Mouse (Mus musculus) bone marrow macrophage, adult 2 months (primary cell): ENCODE data around the gene Slc35d3. TPM values are rescaled to one million over a fixed set of nuclear protein-coding genes. Genes with fewer than 3 reads are reported as not detected.
A peak's percentile ranks its signal among the peaks of the same experiment; 100 is the strongest.

ENCODE experiments used
- H3K27ac ChIP-seq: 2 replicates; pipeline ENCODE4 v1.5.1; 2012; ENCODE audit warnings: low read depth, low read length; ENCODE audit not compliant: insufficient read depth
- H3K4me1 ChIP-seq: 2 replicates; pipeline ENCODE4 v1.6.1; 2012; ENCODE audit warnings: low read length; ENCODE audit not compliant: control insufficient read depth, insufficient read depth
- H3K4me3 ChIP-seq: 2 replicates; pipeline ENCODE4 v1.5.1; 2012; ENCODE audit warnings: mild to moderate bottlenecking, low read length, moderate library complexity; ENCODE audit not compliant: insufficient read depth
- CTCF ChIP-seq: IDR thresholded peaks from 2 replicates; pipeline ENCODE4 v1.5.1; 2012; ENCODE audit warnings: low read depth, mild to moderate bottlenecking, low read length, moderate library complexity
- POLR2A ChIP-seq: IDR thresholded peaks from 2 replicates; pipeline ENCODE4 v1.6.1; 2012; ENCODE audit warnings: mild to moderate bottlenecking, low read depth, low read length, borderline replicate concordance
- polyA plus RNA-seq: library from polyadenylated mRNA; stranded (reverse); fragments of >200 nt; gene quantifications from 2 replicates; pipeline ENCODE4 v1.2.4, GENCODE M21; 2012; ENCODE audit not compliant: missing spikeins, insufficient read depth, insufficient read length

The Slc35d3 gene
- not detected in 2 replicates for polyA plus RNA-seq

DNA sequence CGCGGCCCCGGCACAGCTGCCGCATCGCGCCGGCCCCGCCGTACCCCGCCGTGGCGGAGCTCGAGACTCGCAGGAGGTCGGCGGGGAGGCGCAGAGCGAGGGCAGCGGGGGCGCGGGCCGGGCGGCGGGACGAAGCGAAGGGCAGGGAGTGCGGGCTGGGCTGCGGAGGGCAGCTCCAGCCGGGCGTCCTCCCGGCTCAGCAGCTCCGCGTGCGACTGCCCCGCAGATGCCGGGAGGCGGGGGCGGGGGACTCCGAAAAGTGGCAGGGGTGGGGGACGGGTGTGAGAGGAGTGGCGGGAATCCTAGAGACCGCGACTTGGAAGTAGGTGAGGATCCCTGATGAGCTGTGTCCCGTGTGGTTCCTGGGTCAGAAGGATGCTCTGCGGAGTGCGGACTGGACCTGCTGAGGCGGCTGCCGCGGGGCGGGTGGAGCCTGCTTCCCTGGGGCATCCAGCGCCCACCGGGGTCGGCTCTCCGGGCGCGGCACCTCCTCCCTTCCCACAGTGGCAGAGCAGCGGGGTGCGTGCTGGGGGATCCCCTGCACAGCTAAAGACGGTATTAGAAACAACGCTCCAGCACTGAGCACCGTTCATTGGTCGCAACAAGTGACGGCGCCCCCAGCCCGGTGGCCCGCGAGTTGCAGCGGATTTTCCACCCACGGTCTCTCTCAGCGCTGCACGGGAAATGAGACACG, at the start of gene Slc35d3:
Slc35d3 (minus strand) TSS at position 462 of the 694 bp plus-strand sequence.
- H3K4me3 ChIP-seq: peak within 1 kb of the TSS; percentile 60
- no peak within 1 kb of the TSS for H3K27ac ChIP-seq
- TF ChIP-seq POLR2A: no peak
- no peak for TF ChIP-seq CTCF
- H3K4me1 ChIP-seq: peaks cover 2% of the 10 kb centered on the region; the same call in 1 of the 2 replicates

DNA sequence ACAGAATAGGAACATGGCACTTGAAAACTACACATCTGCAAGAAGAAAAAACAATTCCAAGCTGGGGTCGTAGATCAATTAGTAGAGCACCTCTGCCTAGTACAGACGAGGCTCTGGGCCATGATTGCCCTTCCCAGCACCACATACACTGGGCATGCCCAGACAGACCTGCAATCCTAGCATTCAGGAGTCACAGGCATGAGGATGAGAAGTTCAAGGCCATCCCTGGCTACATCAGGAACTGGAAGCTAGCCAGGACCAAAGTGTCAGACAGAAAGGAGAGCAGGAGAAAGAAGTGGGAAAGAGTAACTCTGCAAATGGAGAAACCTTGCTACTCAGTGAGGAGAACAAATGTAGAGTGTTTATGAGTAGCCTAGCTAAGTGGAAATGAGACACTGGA, 48.9 kb upstream of the Slc35d3 start:
- H3K27ac ChIP-seq: no peak overlapping the region
- no peaks in the 10 kb centered on the region for H3K4me1 ChIP-seq
- no peak for TF ChIP-seq POLR2A
- TF ChIP-seq CTCF: no peak
- H3K4me3 ChIP-seq: no peak overlapping the region

DNA sequence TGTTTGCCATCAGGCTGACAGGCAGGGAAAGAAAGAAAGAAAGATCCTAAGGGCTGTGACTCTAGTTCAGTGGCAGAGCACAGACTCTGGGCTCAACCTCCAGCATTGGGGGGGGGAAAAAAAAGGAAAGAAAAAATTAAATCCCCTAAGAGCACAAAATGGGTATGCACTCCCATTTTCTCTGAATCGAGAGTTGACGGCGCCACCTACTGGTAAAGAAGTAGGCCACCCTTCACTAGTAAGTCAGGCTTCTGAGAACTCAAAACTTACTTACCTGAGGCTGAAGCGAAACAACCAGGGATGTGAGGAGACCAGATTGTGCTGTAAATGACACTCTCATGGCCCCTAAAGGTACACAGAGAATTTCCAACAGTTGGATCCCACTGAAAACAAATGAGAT, 42.7 kb upstream of the Slc35d3 start:
- Histone ChIP-seq H3K27ac (no peak overlapping the region), H3K4me1 (no peaks in the 10 kb centered on the region), H3K4me3 (no peak overlapping the region)
- peak; percentile 39; the same call in 1 of the 2 replicates for TF ChIP-seq CTCF
- no peak for TF ChIP-seq POLR2A

DNA sequence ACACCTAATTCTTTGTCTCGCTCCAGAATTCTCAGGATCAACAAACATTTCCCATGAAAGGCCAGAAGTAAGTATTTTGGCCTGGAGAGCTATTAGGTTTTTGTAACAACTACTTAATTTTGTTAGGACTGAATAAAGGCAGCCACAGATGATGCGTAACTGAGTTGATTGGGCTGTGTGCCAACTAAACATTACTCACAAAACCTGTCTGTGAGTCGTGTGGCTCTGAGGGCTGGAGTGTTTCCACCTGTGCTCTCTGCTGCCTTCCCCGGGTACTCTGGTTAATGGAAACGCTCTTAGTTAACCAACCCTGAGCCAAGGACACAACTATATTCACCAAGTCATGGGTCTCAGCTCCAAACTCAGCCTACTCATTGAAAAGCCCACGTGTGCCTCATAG, 41.9 kb upstream of the Slc35d3 start:
- Histone ChIP-seq H3K27ac (no peak overlapping the region), H3K4me3 (no peak overlapping the region), H3K4me1 (no peaks in the 10 kb centered on the region)
- no peak for TF ChIP-seq CTCF
- TF ChIP-seq POLR2A: no peak

DNA sequence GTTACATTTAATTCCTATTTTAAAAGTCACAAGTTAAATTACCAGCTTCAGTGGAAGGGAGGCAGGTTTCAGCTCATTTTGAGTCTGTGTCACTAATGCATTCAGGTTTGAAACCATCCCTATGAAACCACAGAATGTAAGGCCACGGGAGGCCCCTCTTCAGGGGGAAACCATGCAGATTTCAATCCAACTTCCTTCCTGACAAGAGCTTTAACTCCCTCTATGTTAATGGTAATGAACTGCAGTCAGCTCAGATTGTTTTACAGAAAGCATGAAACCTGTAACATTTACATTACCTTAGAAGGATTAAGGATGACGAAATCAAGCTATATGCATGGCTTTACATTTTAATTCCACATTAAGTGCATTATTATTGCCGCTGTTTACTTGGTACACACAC, 40.4 kb upstream of the Slc35d3 start:
- TF ChIP-seq POLR2A (no peak), CTCF (no peak)
- Histone ChIP-seq H3K27ac (no peak overlapping the region), H3K4me3 (no peak overlapping the region), H3K4me1 (no peaks in the 10 kb centered on the region)

DNA sequence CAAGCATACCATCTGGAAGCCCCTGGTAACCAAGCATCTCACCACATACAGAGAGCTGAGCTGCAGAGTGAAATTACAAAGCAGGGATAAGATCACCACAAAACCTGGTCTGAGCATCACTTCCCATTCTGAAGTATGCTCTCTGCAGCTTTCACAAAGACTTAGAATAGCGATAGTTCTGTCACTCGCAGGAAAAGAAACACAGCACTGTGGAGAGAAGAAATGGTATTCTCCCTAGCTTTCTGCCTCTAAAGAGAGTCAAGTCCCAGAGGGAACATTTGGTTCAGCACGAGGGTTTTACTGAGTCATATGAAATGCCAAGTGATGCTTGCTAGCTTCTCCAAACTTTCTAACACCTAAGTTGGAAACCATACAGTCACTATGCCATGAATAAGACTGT, 38.6 kb upstream of the Slc35d3 start:
- no peak for TF ChIP-seq POLR2A
- no peak overlapping the region for H3K27ac ChIP-seq
- H3K4me3 ChIP-seq: no peak overlapping the region
- no peaks in the 10 kb centered on the region for H3K4me1 ChIP-seq

DNA sequence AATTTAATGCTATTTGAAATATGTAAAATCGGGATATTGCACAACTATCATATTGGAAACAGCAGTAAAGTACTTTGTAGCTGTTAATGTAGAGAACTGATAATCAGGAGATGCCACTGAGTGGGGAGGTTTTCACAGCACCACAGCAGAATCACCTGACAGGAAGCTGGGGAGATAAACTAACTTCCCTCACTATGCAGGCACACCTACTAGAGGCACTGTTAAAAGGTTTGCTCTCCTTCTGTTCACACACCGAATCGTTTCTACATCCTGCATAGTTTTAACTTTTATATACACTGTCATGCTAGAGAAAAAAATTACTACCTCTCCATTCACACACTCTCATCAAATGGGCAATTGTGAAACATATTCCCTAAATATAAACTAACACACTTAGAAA, 35.0 kb upstream of the Slc35d3 start:
- H3K27ac ChIP-seq: no peak overlapping the region
- TF ChIP-seq CTCF (no peak), POLR2A (no peak)
- no peak overlapping the region for H3K4me3 ChIP-seq
- H3K4me1 ChIP-seq: no peaks in the 10 kb centered on the region

DNA sequence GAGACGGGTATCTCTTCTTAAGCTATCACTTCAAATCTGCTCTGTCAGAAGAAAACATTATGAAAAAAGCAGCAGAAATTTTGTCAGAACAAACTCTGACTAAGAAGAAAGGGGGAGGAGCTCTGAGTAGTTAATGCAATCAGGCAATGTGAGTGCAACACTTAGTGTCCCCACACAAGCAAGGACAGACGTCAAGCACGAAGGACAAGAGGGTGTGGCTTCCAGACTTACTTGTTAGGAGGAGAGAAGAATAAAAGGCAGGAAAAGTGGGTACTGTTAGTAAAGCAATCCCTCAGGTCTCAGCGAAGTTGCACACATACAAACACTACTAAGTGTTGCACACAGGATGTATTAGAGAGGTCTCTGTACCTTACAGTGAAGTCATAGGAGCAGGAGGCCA, 33.1 kb upstream of the Slc35d3 start:
- TF ChIP-seq POLR2A (no peak), CTCF (no peak)
- Histone ChIP-seq H3K4me3 (no peak overlapping the region), H3K4me1 (peaks cover 3% of the 10 kb centered on the region), H3K27ac (no peak overlapping the region)

DNA sequence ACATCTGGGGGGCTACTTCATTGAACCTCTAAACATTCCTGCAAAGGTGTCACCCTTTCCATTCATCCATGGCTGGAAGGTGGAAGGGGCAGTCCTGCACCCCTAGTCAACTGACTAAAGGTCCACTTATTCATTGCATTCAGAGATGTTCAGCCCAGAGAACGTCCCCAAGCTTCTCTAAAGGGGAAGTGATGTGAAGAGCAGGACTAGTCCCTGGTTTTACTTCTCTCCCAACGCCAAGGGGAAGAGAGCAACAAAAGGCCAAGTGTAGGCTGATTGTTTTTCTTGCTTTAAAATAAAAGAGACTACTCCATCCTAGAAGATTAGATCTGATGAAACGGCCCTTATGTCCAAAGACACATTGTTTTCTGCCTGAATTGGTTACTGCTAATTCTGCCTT, 29.2 kb upstream of the Slc35d3 start:
- Histone ChIP-seq H3K27ac (no peak overlapping the region), H3K4me1 (peaks cover 4% of the 10 kb centered on the region), H3K4me3 (no peak overlapping the region)
- no peak for TF ChIP-seq POLR2A
- no peak for TF ChIP-seq CTCF

DNA sequence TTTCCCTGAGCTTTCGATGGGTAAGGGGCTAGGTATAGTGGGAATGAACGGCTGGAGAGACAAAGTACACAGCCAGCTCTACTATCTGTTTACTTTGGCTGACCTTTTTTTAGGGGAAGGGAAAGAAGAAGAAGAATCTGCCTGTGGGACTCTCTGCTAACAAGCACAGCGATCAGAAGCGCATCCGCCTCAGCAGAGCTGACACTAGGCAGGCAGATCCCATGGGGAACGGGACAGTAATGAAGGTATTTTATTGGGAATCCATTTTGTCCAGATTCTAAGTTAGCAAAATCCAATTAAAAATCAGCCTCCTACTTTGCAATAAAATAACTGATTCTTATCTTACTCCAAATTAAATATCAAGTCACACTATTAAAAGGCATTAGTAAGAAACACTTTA, 27.9 kb upstream of the Slc35d3 start:
- H3K4me1 ChIP-seq: peaks cover 7% of the 10 kb centered on the region
- TF ChIP-seq POLR2A: no peak

DNA sequence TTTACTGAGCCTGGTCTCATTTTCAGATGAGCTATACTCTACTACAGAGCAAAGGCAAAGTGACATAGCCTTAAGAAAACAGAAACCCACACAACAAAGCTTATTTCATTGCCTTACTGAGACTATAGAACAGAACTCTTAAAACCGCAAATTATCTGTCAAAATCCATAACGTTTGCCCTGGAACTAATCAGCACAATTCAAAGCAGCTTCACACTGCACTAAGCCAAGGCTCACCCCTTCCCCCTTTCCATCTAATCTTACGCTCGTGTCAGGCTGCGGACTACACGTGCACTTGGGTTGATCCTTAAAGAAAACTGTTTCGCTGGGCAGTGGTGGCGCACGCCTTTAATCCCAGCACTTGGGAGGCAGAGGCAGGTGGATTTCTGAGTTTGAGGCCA, 26.4 kb upstream of the Slc35d3 start:
- TF ChIP-seq CTCF (no peak), POLR2A (no peak)
- Histone ChIP-seq H3K27ac (no peak overlapping the region), H3K4me1 (peaks cover 7% of the 10 kb centered on the region), H3K4me3 (no peak overlapping the region)

More for the DNA sequence above, 27.9 kb upstream of the Slc35d3 start:
- no peak overlapping the region for H3K4me3 ChIP-seq
- no peak overlapping the region for H3K27ac ChIP-seq
